Mouse (Mus musculus): ENCODE data around the gene Lrrc25. TPM values are rescaled to one million over a fixed set of nuclear protein-coding genes. Genes with fewer than 3 reads are reported as not detected.

The Lrrc25 gene
- polyA plus RNA-seq, 1 experiment from 2014 or later, result 1.4 TPM

GRCm38 (mm10) chr8:70649324-70649723 is 33.4 kb downstream of the Lrrc25 start:
- Histone ChIP-seq H3K36me3 (peaks cover 30% of the 10 kb centered on the region), H3K27ac (peak overlapping the region; percentile 89), H3K9me3 (replicated peaks) (no peaks in the 10 kb centered on the region), H3K4me1 (replicated peaks) (peaks cover 53% of the 10 kb centered on the region), H3K27me3 (no peaks in the 10 kb centered on the region), H3K9ac (0 out of 2 replicates have a peak overlapping the region, but pooled peaks have one; percentile 26), H3K4me3 (no peak overlapping the region), H3K4me2 (no peak overlapping the region)
- peak; percentile 87 for ATAC-seq (replicated peaks; ENCODE audit: insufficient number of reproducible peaks, insufficient read depth, low FRiP score, low read depth)
- WGBS, result 15% methylated on average over 4 of the region's 4 CpGs

- H3K4me2 ChIP-seq, result no peak overlapping the region
- no peaks in the 10 kb centered on the region for H3K9me3 ChIP-seq (replicated peaks)
- no peaks in the 10 kb centered on the region for H3K27me3 ChIP-seq
- no peak overlapping the region for H3K4me3 ChIP-seq
- H3K27ac ChIP-seq, result peak overlapping the region; percentile 89
- no peak for ATAC-seq (replicated peaks; ENCODE audit: insufficient number of reproducible peaks, insufficient read depth, low FRiP score, low read depth)
- H3K36me3 ChIP-seq, result peaks cover 41% of the 10 kb centered on the region
- peaks cover 51% of the 10 kb centered on the region for H3K4me1 ChIP-seq (replicated peaks)
- no peak overlapping the region for H3K9ac ChIP-seq
- WGBS, result 89% methylated on average over 17 of the region's 17 CpGs
Measured at GRCm38 (mm10) chr8:70650351-70650750, 34.4 kb downstream of the Lrrc25 start.

GRCm38 (mm10) chr8:70653226-70653625 is 37.3 kb downstream of the Lrrc25 start:
- no peak for ATAC-seq (replicated peaks; ENCODE audit: insufficient number of reproducible peaks, insufficient read depth, low FRiP score, low read depth)
- H3K4me1 ChIP-seq (replicated peaks), result peaks cover 33% of the 10 kb centered on the region
- H3K9me3 ChIP-seq (replicated peaks), result no peaks in the 10 kb centered on the region
- no peak overlapping the region for H3K4me2 ChIP-seq
- H3K27ac ChIP-seq, result no peak overlapping the region
- 63% methylated on average over 2 of the region's 2 CpGs for WGBS
- no peaks in the 10 kb centered on the region for H3K27me3 ChIP-seq
- H3K9ac ChIP-seq, result no peak overlapping the region
- H3K36me3 ChIP-seq, result peaks cover 55% of the 10 kb centered on the region
- no peak overlapping the region for H3K4me3 ChIP-seq

GRCm38 (mm10) chr8:70654121-70654520 is 38.2 kb downstream of the Lrrc25 start:
- no peak overlapping the region for H3K27ac ChIP-seq
- H3K27me3 ChIP-seq, result no peaks in the 10 kb centered on the region
- no peak overlapping the region for H3K4me3 ChIP-seq
- whole genome bisulfite sequencing, result 53% methylated on average over 1 of the region's 1 CpGs
- H3K9ac ChIP-seq, result no peak overlapping the region
- H3K36me3 ChIP-seq, result peaks cover 55% of the 10 kb centered on the region
- H3K4me2 ChIP-seq, result no peak overlapping the region
- H3K4me1 ChIP-seq (replicated peaks), result peaks cover 33% of the 10 kb centered on the region
- no peak for ATAC-seq (replicated peaks; ENCODE audit: insufficient number of reproducible peaks, insufficient read depth, low FRiP score, low read depth)
- no peaks in the 10 kb centered on the region for H3K9me3 ChIP-seq (replicated peaks)

- WGBS, result 61% methylated on average over 2 of the region's 2 CpGs
- peaks cover 27% of the 10 kb centered on the region for H3K4me1 ChIP-seq (replicated peaks)
- H3K4me2 ChIP-seq, result no peak overlapping the region
- H3K36me3 ChIP-seq, result peaks cover 49% of the 10 kb centered on the region
- H3K9ac ChIP-seq, result no peak overlapping the region
- no peak overlapping the region for H3K27ac ChIP-seq
- ATAC-seq (replicated peaks; ENCODE audit: insufficient number of reproducible peaks, insufficient read depth, low FRiP score, low read depth), result no peak
- no peaks in the 10 kb centered on the region for H3K27me3 ChIP-seq
- no peaks in the 10 kb centered on the region for H3K9me3 ChIP-seq (replicated peaks)
- H3K4me3 ChIP-seq, result no peak overlapping the region
Measured at GRCm38 (mm10) chr8:70655469-70655868, 39.5 kb downstream of the Lrrc25 start.

GRCm38 (mm10) chr8:70656193-70656790 is 40.3 kb downstream of the Lrrc25 start:
- Histone ChIP-seq H3K4me3 (no peak overlapping the region), H3K27me3 (no peaks in the 10 kb centered on the region), H3K4me1 (replicated peaks) (peaks cover 27% of the 10 kb centered on the region), H3K9ac (no peak overlapping the region), H3K9me3 (replicated peaks) (no peaks in the 10 kb centered on the region), H3K27ac (no peak overlapping the region), H3K36me3 (peaks cover 42% of the 10 kb centered on the region), H3K4me2 (no peak overlapping the region)
- WGBS, result 81% methylated on average over 13 of the region's 13 CpGs
- ATAC-seq (replicated peaks; ENCODE audit: insufficient number of reproducible peaks, insufficient read depth, low FRiP score, low read depth), result no peak

GRCm38 (mm10) chr8:70657214-70657613 is 41.3 kb downstream of the Lrrc25 start:
- peaks cover 33% of the 10 kb centered on the region for H3K36me3 ChIP-seq
- H3K4me3 ChIP-seq, result no peak overlapping the region
- no peak overlapping the region for H3K9ac ChIP-seq
- H3K4me2 ChIP-seq, result no peak overlapping the region
- peaks cover 27% of the 10 kb centered on the region for H3K4me1 ChIP-seq (replicated peaks)
- no peaks in the 10 kb centered on the region for H3K9me3 ChIP-seq (replicated peaks)
- no peaks in the 10 kb centered on the region for H3K27me3 ChIP-seq
- no peak overlapping the region for H3K27ac ChIP-seq
- no peak for ATAC-seq (replicated peaks; ENCODE audit: insufficient number of reproducible peaks, insufficient read depth, low FRiP score, low read depth)
- 89% methylated on average over 3 of the region's 3 CpGs for WGBS

GRCm38 (mm10) chr8:70657739-70658138 is 41.8 kb downstream of the Lrrc25 start:
- no peak for ATAC-seq (replicated peaks; ENCODE audit: insufficient number of reproducible peaks, insufficient read depth, low FRiP score, low read depth)
- Histone ChIP-seq H3K36me3 (peaks cover 29% of the 10 kb centered on the region), H3K4me3 (no peak overlapping the region), H3K27ac (no peak overlapping the region), H3K27me3 (no peaks in the 10 kb centered on the region), H3K4me1 (replicated peaks) (peaks cover 27% of the 10 kb centered on the region), H3K9me3 (replicated peaks) (no peaks in the 10 kb centered on the region), H3K4me2 (peak overlapping the region; percentile 96), H3K9ac (peak overlapping the region; percentile 23)
- WGBS, result 87% methylated on average over 2 of the region's 2 CpGs

- Histone ChIP-seq H3K27me3 (no peaks in the 10 kb centered on the region), H3K4me1 (replicated peaks) (peaks cover 27% of the 10 kb centered on the region), H3K27ac (peak overlapping the region; percentile 88), H3K9me3 (replicated peaks) (no peaks in the 10 kb centered on the region), H3K36me3 (peaks cover 28% of the 10 kb centered on the region), H3K4me3 (peak overlapping the region; percentile 83), H3K4me2 (peak overlapping the region; percentile 96), H3K9ac (peak overlapping the region; percentile 90)
- 1% methylated on average over 31 of the region's 31 CpGs for WGBS
- peak; percentile 47 for ATAC-seq (replicated peaks; ENCODE audit: insufficient number of reproducible peaks, insufficient read depth, low FRiP score, low read depth)
Measured at GRCm38 (mm10) chr8:70658897-70659603, 43.1 kb downstream of the Lrrc25 start.

GRCm38 (mm10) chr8:70659604-70660272 is 43.8 kb downstream of the Lrrc25 start:
- WGBS, result 2% methylated on average over 44 of the region's 44 CpGs
- Histone ChIP-seq H3K9me3 (replicated peaks) (no peaks in the 10 kb centered on the region), H3K27me3 (no peaks in the 10 kb centered on the region), H3K27ac (peak overlapping the region; percentile 88), H3K9ac (peak overlapping the region; percentile 90), H3K36me3 (peaks cover 21% of the 10 kb centered on the region), H3K4me3 (peak overlapping the region; percentile 83), H3K4me1 (replicated peaks) (peaks cover 27% of the 10 kb centered on the region), H3K4me2 (peak overlapping the region; percentile 96)
- peak; percentile 96 for ATAC-seq (replicated peaks; ENCODE audit: insufficient number of reproducible peaks, insufficient read depth, low FRiP score, low read depth)

- peaks cover 27% of the 10 kb centered on the region for H3K4me1 ChIP-seq (replicated peaks)
- H3K36me3 ChIP-seq, result peaks cover 15% of the 10 kb centered on the region
- 2% methylated on average over 14 of the region's 14 CpGs for WGBS
Measured at GRCm38 (mm10) chr8:70660273-70660725, 44.3 kb downstream of the Lrrc25 start, which contains the start of gene Pgpep1. Gene Pgpep1, minus strand, starts transcription at chr8:70660388.

More at GRCm38 (mm10) chr8:70660273-70660725, 44.3 kb downstream of the Lrrc25 start, which contains the start of gene Pgpep1:
- peak within 1 kb of the TSS; percentile 83 for H3K4me3 ChIP-seq
- no peaks in the 10 kb centered on the region for H3K9me3 ChIP-seq (replicated peaks)
- H3K4me2 ChIP-seq, result peak within 1 kb of the TSS; percentile 96
- peak within 1 kb of the TSS; percentile 90 for H3K9ac ChIP-seq
- no peaks in the 10 kb centered on the region for H3K27me3 ChIP-seq
- ATAC-seq (replicated peaks; ENCODE audit: insufficient number of reproducible peaks, insufficient read depth, low FRiP score, low read depth), result peak; percentile 34
- H3K27ac ChIP-seq, result peak within 1 kb of the TSS; percentile 88
